ENCODE assay signal across 8 mouse cellular contexts in genomic region chr17:46628791-46629684, GRCm38 (mm10). TPM values are rescaled to one million over a fixed set of nuclear protein-coding genes. Genes with fewer than 3 reads are reported as not detected.
DNase-seq lines count a peak whose midpoint lies in the region; ATAC-seq lines count a peak whose summit lies in the region.

Gene Ptk7 (minus strand): TSS chr17:46629504.

- H3K4me2 ChIP-seq in kidney, embryonic 15.5 days: peak within 1 kb of the TSS; percentile 71
- peak within 1 kb of the TSS; percentile 84 for H3K4me2 ChIP-seq in neural tube, embryonic 15.5 days

- ATAC-seq in kidney, embryonic 15.5 days (replicated peaks; ENCODE audit: low FRiP score): peak; percentile 68
- ATAC-seq in neural tube, embryonic 15.5 days (ENCODE audit: low FRiP score): peak; percentile 85

- peak within 1 kb of the TSS; percentile 98 for H3K27ac ChIP-seq in kidney, embryonic 15.5 days
- H3K27ac ChIP-seq in neural tube, embryonic 15.5 days (replicated peaks): peak within 1 kb of the TSS; percentile 91

- intact Hi-C loops in gastrocnemius, postnatal 14 days (cut with DNase I; ENCODE audit: low total_unique reads): no loop called here

- peak; percentile 82 to 90 for DNase-seq in layer of hippocampus, postnatal 10 days (ENCODE audit: low spot score in 2 of 2)
- no peak for DNase-seq in layer of hippocampus, adult 8-10 months (ENCODE audit: low spot score in 2 of 2)
- peak; percentile 97 to 98 for DNase-seq in cerebellum, postnatal 10 days
- DNase-seq in gastrocnemius, postnatal 14 days: peak; percentile 76
- peak; percentile 46 to 63 for DNase-seq in lung, adult 18-20 months
- peak; percentile 70 to 78 for DNase-seq in thymus, postnatal 36 days

- H3K9me3 ChIP-seq in kidney, embryonic 15.5 days (replicated peaks): no peaks in the 10 kb centered on the region
- H3K9me3 ChIP-seq in neural tube, embryonic 15.5 days (replicated peaks): no peaks in the 10 kb centered on the region

- no peaks in the 10 kb centered on the region for H3K27me3 ChIP-seq in kidney, embryonic 15.5 days
- H3K27me3 ChIP-seq in neural tube, embryonic 15.5 days (replicated peaks): no peaks in the 10 kb centered on the region

- peak within 1 kb of the TSS; percentile 99 for H3K9ac ChIP-seq in kidney, embryonic 15.5 days
- peak within 1 kb of the TSS; percentile 97 for H3K9ac ChIP-seq in neural tube, embryonic 15.5 days (replicated peaks)

- WGBS in kidney, embryonic 15.5 days: under 1% methylated on average over 89 of the region's 90 CpGs
- under 1% methylated on average over 83 of the region's 90 CpGs for whole genome bisulfite sequencing in neural tube, embryonic 15.5 days

- peaks cover 68% of the 10 kb centered on the region for H3K4me1 ChIP-seq in kidney, embryonic 15.5 days
- peaks cover 49% of the 10 kb centered on the region for H3K4me1 ChIP-seq in neural tube, embryonic 15.5 days

- peaks cover 24% of the 10 kb centered on the region; the same call in 1 of the 2 replicates for H3K36me3 ChIP-seq in kidney, embryonic 15.5 days
- H3K36me3 ChIP-seq in neural tube, embryonic 15.5 days: peaks cover 28% of the 10 kb centered on the region

- peak within 1 kb of the TSS; percentile 89 for H3K4me3 ChIP-seq in kidney, embryonic 15.5 days (replicated peaks)
- peak within 1 kb of the TSS; percentile 97 for H3K4me3 ChIP-seq in neural tube, embryonic 15.5 days (replicated peaks)

RNA-seq across cellular contexts. Expression of gene Ptk7, which starts in this region (rescaled TPM):
- total RNA-seq in layer of hippocampus, postnatal 10 days (2021): 10 to 100 TPM; 16.4 to 18.9 TPM
- 1 to 10 TPM; 8.2 to 9.2 (median 8.9) TPM for total RNA-seq in layer of hippocampus, adult 8-10 months (2022)
- total RNA-seq in gastrocnemius, postnatal 14 days (2021): 1 to 10 TPM; 5.8 to 7.2 TPM
- 120 and 138 TPM in 2 replicates for polyA plus RNA-seq in kidney, embryonic 15.5 days (2015; fragmentation: Nextera tagmentation; extraction: Ambion mirVana)
- polyA plus RNA-seq in neural tube, embryonic 15.5 days (2015; fragmentation: Nextera tagmentation; extraction: Ambion mirVana): 29.3 and 41.7 TPM in 2 replicates

Comparison
In these comparisons a context has a peak if more than half of its experiments do, and no peak if none do; other contexts are left out.
1. DNase-seq: peak in layer of hippocampus, postnatal 10 days (2 of 2), cerebellum, postnatal 10 days (2 of 2), gastrocnemius, postnatal 14 days (single experiment), lung, adult 18-20 months (2 of 2) and thymus, postnatal 36 days (2 of 2); none in layer of hippocampus, adult 8-10 months (0 of 2).